ENCODE assay signal across 14 mouse cellular contexts in the genomic region with DNA sequence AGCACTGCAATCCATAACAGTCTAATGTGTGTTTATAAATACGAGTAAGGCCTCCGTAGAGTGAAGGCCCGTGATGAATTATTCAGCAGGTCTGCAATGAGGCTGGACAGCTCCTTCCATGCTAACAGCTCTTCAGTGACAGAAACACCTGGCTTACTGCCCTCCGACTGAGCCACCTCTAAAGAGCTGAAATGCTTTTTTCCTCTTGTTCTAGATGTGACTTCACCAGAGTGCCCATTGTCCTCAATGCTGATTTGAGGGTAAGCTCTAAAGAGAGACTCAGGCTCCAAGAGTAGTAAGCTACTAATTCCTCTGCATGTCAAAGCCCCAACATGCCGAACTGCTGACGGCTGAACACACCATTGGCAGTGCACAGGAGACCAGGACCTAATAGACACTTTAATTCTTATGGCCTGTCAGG.
DNase-seq lines count a peak whose midpoint lies in the region; ATAC-seq and TF ChIP-seq lines count a peak whose summit lies in the region.
"Had no signal": no experiment of that assay in that cellular context is flagged by ENCODE, and none has a peak within 500 bp of the region (broad histone marks: within the 10 kb centered on the region; RNA-seq: fewer than 3 reads in every experiment).

No protein-coding gene starts in this region.

- ATAC-seq in forebrain, embryonic 16.5 days, result peak; percentile 49
- 0 out of 2 replicates have a peak, but pooled peaks have one; percentile 38 for ATAC-seq in neural tube, embryonic 15.5 days (ENCODE audit: low FRiP score)
- ATAC-seq: lung, postnatal 0 days had no signal

- no peaks in the 10 kb centered on the region for H3K27me3 ChIP-seq in cerebellum, adult 2 months (ENCODE audit: control insufficient read depth, insufficient read depth, low read length)
- H3K27me3 ChIP-seq in forebrain, embryonic 16.5 days (replicated peaks; ENCODE audit: control insufficient read depth, insufficient read depth, low read length), result no peaks in the 10 kb centered on the region
- H3K27me3 ChIP-seq in neural tube, embryonic 15.5 days (replicated peaks), result no peaks in the 10 kb centered on the region
- H3K27me3 ChIP-seq: embryonic facial prominence, embryonic 13.5 days; limb, embryonic 12.5 days had no signal

- no peak overlapping the region for H3K4me3 ChIP-seq in left cerebral cortex, adult 2 months
- no peak overlapping the region for H3K4me3 ChIP-seq in cerebellum, adult 2 months (replicated peaks; ENCODE audit: insufficient read depth, low read depth, low read length)
- no peak overlapping the region for H3K4me3 ChIP-seq in forebrain, embryonic 16.5 days (replicated peaks; ENCODE audit: low read length)
- no peak overlapping the region for H3K4me3 ChIP-seq in neural tube, embryonic 15.5 days (replicated peaks)
- H3K4me3 ChIP-seq: embryonic facial prominence, embryonic 13.5 days; limb, embryonic 12.5 days had no signal

- H3K9ac ChIP-seq in forebrain, embryonic 16.5 days (replicated peaks; ENCODE audit: low read depth, low read length), result no peak overlapping the region
- H3K9ac ChIP-seq in neural tube, embryonic 15.5 days (replicated peaks), result no peak overlapping the region
- H3K9ac ChIP-seq: embryonic facial prominence, embryonic 13.5 days; limb, embryonic 12.5 days had no signal

- TF ChIP-seq CTCF in left cerebral cortex, adult 2 months (IDR thresholded peaks at IDR 0.05), result no peak
- no peak for TF ChIP-seq CTCF in cerebellum, adult 2 months (IDR thresholded peaks at IDR 0.05; ENCODE audit: borderline replicate concordance, insufficient read depth, low read depth, low read length)

- WGBS in cerebellum, adult 2 months, result 15% methylated on average over 6 of the region's 6 CpGs
- 15% methylated on average over 6 of the region's 6 CpGs for WGBS in forebrain, embryonic 16.5 days
- WGBS in neural tube, embryonic 15.5 days, result 27% methylated on average over 6 of the region's 6 CpGs

- H3K36me3 ChIP-seq in forebrain, embryonic 16.5 days (ENCODE audit: control insufficient read depth, insufficient read depth), result no peaks in the 10 kb centered on the region
- H3K36me3 ChIP-seq in neural tube, embryonic 15.5 days, result no peaks in the 10 kb centered on the region
- H3K36me3 ChIP-seq: embryonic facial prominence, embryonic 13.5 days; limb, embryonic 12.5 days had no signal

- peaks cover 9% of the 10 kb centered on the region; the same call in 1 of the 2 replicates for H3K4me1 ChIP-seq in cerebellum, adult 2 months (ENCODE audit: control insufficient read depth, insufficient read depth, low read length)
- no peaks in the 10 kb centered on the region; the same call in 1 of the 2 replicates for H3K4me1 ChIP-seq in forebrain, embryonic 16.5 days (replicated peaks; ENCODE audit: control insufficient read depth, insufficient read depth, low read length)
- peaks cover 9% of the 10 kb centered on the region for H3K4me1 ChIP-seq in neural tube, embryonic 15.5 days
- H3K4me1 ChIP-seq: embryonic facial prominence, embryonic 13.5 days; limb, embryonic 12.5 days had no signal

- peak overlapping the region; percentile 28; the same call in 1 of the 2 replicates for H3K27ac ChIP-seq in left cerebral cortex, adult 2 months
- H3K27ac ChIP-seq in cerebellum, adult 2 months (ENCODE audit: insufficient read depth, low read length), result peak overlapping the region; percentile 90
- no peak overlapping the region for H3K27ac ChIP-seq in forebrain, embryonic 16.5 days (ENCODE audit: low read length)
- no peak overlapping the region for H3K27ac ChIP-seq in neural tube, embryonic 15.5 days (replicated peaks)
- H3K27ac ChIP-seq: embryonic facial prominence, embryonic 13.5 days; limb, embryonic 12.5 days had no signal

- H3K4me2 ChIP-seq in forebrain, embryonic 16.5 days (ENCODE audit: low read length), result no peak overlapping the region
- peak overlapping the region; percentile 3; the same call in 1 of the 2 replicates for H3K4me2 ChIP-seq in neural tube, embryonic 15.5 days
- H3K4me2 ChIP-seq: embryonic facial prominence, embryonic 13.5 days; limb, embryonic 12.5 days had no signal

- DNase-seq in left cerebral cortex, adult 2 months (ENCODE audit: extremely low spot score in 1 of 2, low spot score in 2 of 2), result no peak
- no peak for DNase-seq in left cerebral cortex, adult 9 months (ENCODE audit: low spot score in 2 of 2)
- peak; percentile 58 to 66 for DNase-seq in cerebellum, adult 2 months
- DNase-seq in spleen, postnatal 10 days (ENCODE audit: low spot score in 2 of 2), result no peak
- no peak for DNase-seq in testis, postnatal 10 days (ENCODE audit: low spot score)
- DNase-seq in spleen, postnatal 4 days (ENCODE audit: low spot score in 2 of 2), result no peak
- DNase-seq: gastrocnemius, postnatal 14 days; kidney, postnatal 25 days; spleen, adult 18-20 months had no signal

- no peak for TF ChIP-seq POLR2A in cerebellum, adult 2 months (IDR thresholded peaks at IDR 0.05; ENCODE audit: borderline replicate concordance, insufficient read depth, low read length)

- intact Hi-C loops in left cerebral cortex, adult 2 months (cut with DNase I), result no loop called here

- H3K9me3 ChIP-seq in forebrain, embryonic 16.5 days (ENCODE audit: control insufficient read depth, low read length), result no peaks in the 10 kb centered on the region
- H3K9me3 ChIP-seq in neural tube, embryonic 15.5 days (replicated peaks), result no peaks in the 10 kb centered on the region
- H3K9me3 ChIP-seq: embryonic facial prominence, embryonic 13.5 days; limb, embryonic 12.5 days had no signal

Comparison
In these comparisons a context has a peak if more than half of its experiments do, and no peak if none do; other contexts are left out.
1. DNase-seq: peak in cerebellum, adult 2 months (2 of 2); none in left cerebral cortex, adult 2 months (0 of 2), left cerebral cortex, adult 9 months (0 of 2), spleen, postnatal 10 days (0 of 2), testis, postnatal 10 days (single experiment) and spleen, postnatal 4 days (0 of 2).
2. H3K27ac ChIP-seq: peak in left cerebral cortex, adult 2 months (single experiment) and cerebellum, adult 2 months (single experiment); none in forebrain, embryonic 16.5 days (single experiment) and neural tube, embryonic 15.5 days (single experiment).